Mouse (Mus musculus): ENCODE data around the gene Inhba. TPM values are rescaled to one million over a fixed set of nuclear protein-coding genes. Genes with fewer than 3 reads are reported as not detected.

Gene Inhba
- polyA plus RNA-seq, 1 experiment from 2014 or later, result 1.5 TPM

DNA sequence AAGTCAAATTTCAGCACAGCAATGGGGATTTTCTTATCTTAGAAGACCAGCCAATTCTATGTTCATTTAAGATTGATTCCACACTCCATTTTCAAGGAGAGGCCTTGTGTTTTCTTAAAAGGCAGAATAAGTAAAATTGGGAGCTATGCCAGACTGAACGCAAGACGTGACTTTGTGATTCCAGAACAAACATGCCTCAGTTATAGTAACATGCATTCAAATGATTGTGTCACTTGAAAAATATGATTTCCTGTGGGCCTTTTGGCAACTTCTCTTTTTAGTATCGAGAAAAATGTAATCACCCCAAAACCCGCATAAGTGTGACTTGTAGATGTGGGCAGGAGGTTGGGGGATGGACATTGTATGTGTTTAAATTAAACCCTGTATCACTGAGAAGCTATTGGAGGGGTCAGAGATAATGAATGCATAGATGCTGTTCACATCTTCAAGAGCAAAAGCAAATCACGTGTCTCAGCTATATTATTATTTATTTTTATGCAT lies 19.0 kb downstream of the Inhba start:
- H3K4me1 ChIP-seq (replicated peaks), result no peaks in the 10 kb centered on the region
- WGBS, result 80% methylated on average over 5 of the region's 5 CpGs
- no peaks in the 10 kb centered on the region for H3K36me3 ChIP-seq
- no peaks in the 10 kb centered on the region for H3K9me3 ChIP-seq
- ATAC-seq (ENCODE audit: low FRiP score, low read depth), result no peak
- no peak overlapping the region for H3K9ac ChIP-seq
- H3K4me2 ChIP-seq, result no peak overlapping the region
- H3K27ac ChIP-seq (replicated peaks), result no peak overlapping the region
- no peak overlapping the region for H3K4me3 ChIP-seq
- no peaks in the 10 kb centered on the region for H3K27me3 ChIP-seq

DNA sequence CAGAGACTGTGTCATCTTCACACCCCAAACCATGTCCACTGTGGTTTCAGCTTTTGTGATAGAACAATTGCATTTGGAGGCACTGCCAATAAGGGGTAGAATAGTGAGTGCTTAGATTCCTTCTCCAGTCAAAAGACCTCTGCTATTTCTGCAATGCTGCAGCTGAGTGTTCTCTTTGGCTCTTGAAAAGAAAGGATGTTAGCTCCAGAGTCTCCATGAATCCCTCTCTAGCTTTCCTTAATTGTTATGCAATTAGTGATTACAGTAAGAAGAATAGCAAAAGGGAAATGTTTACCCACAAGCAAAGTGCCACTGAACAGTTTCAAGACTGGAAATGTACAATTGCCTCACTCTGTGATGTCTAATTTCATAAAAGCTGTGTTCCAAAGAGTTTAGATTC lies 20.8 kb downstream of the Inhba start:
- no peak for ATAC-seq (ENCODE audit: low FRiP score, low read depth)
- no peak overlapping the region for H3K27ac ChIP-seq (replicated peaks)
- no peaks in the 10 kb centered on the region for H3K27me3 ChIP-seq
- H3K4me3 ChIP-seq, result no peak overlapping the region
- H3K4me2 ChIP-seq, result no peak overlapping the region
- H3K4me1 ChIP-seq (replicated peaks), result no peaks in the 10 kb centered on the region
- H3K9me3 ChIP-seq, result no peaks in the 10 kb centered on the region
- H3K36me3 ChIP-seq, result no peaks in the 10 kb centered on the region
- no peak overlapping the region for H3K9ac ChIP-seq

DNA sequence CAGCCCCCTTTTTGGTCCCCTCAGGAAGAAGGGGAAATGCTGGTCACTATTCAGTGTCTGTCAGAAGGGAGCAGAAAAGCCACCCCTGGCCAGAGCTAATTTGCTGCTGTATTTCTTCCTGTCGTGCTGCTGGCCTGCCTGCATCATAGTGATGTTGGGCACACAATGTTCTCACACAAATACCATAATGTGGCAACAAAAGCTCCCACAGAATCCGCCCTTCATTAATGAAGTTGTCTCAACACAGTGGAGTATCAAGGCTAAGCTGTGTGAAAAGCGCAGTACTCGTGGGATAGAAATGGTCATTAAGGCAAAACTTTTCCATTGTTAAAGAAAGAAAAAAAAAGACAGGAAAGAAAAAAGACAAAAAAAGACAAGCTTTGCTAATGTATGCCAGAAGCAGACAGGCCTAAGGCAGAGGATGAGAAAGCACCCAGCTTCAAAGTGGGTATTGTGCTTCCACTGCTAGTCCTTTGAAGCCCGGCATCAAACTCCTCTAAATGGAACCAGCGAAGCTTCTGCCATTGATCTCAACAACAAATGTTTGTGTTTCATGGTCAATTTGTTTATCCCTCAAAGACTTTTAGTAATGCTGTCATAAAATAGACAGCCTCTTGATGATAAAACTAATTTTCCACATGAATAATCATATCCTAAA lies 21.4 kb downstream of the Inhba start:
- Histone ChIP-seq H3K4me2 (no peak overlapping the region), H3K9ac (no peak overlapping the region), H3K36me3 (no peaks in the 10 kb centered on the region), H3K27me3 (no peaks in the 10 kb centered on the region), H3K27ac (replicated peaks) (no peak overlapping the region), H3K9me3 (no peaks in the 10 kb centered on the region), H3K4me1 (replicated peaks) (no peaks in the 10 kb centered on the region), H3K4me3 (no peak overlapping the region)
- ATAC-seq (ENCODE audit: low FRiP score, low read depth), result no peak
- WGBS, result 33% methylated on average over 6 of the region's 6 CpGs

GRCm38 (mm10) chr13:16069079-16069478 lies 57.4 kb downstream of the Inhba start:
- H3K4me1 ChIP-seq (replicated peaks), result no peaks in the 10 kb centered on the region
- no peak overlapping the region for H3K4me3 ChIP-seq
- 93% methylated on average over 2 of the region's 2 CpGs for WGBS
- no peak overlapping the region for H3K27ac ChIP-seq (replicated peaks)
- H3K9me3 ChIP-seq, result no peaks in the 10 kb centered on the region
- H3K9ac ChIP-seq, result no peak overlapping the region
- H3K36me3 ChIP-seq, result no peaks in the 10 kb centered on the region
- no peaks in the 10 kb centered on the region for H3K27me3 ChIP-seq
- ATAC-seq (ENCODE audit: low FRiP score, low read depth), result no peak
- no peak overlapping the region for H3K4me2 ChIP-seq

GRCm38 (mm10) chr13:16077276-16077675 lies 65.6 kb downstream of the Inhba start:
- WGBS, result 86% methylated on average over 5 of the region's 5 CpGs

GRCm38 (mm10) chr13:16078216-16078731 lies 66.6 kb downstream of the Inhba start:
- no peak overlapping the region for H3K4me3 ChIP-seq
- WGBS, result 79% methylated on average over 7 of the region's 7 CpGs
- no peaks in the 10 kb centered on the region for H3K27me3 ChIP-seq
- H3K9ac ChIP-seq, result no peak overlapping the region
- no peak overlapping the region for H3K4me2 ChIP-seq
- H3K9me3 ChIP-seq, result no peaks in the 10 kb centered on the region
- ATAC-seq (ENCODE audit: low FRiP score, low read depth), result no peak
- H3K36me3 ChIP-seq, result no peaks in the 10 kb centered on the region
- H3K27ac ChIP-seq (replicated peaks), result no peak overlapping the region
- no peaks in the 10 kb centered on the region for H3K4me1 ChIP-seq (replicated peaks)

More at GRCm38 (mm10) chr13:16077276-16077675, 65.6 kb downstream of the Inhba start:
- Histone ChIP-seq H3K36me3 (no peaks in the 10 kb centered on the region), H3K4me2 (no peak overlapping the region), H3K4me1 (replicated peaks) (no peaks in the 10 kb centered on the region), H3K27ac (replicated peaks) (no peak overlapping the region), H3K4me3 (no peak overlapping the region), H3K9ac (no peak overlapping the region), H3K9me3 (no peaks in the 10 kb centered on the region), H3K27me3 (no peaks in the 10 kb centered on the region)
- ATAC-seq (ENCODE audit: low FRiP score, low read depth), result no peak

GRCm38 (mm10) chr13:16080205-16080604 lies 68.6 kb downstream of the Inhba start:
- no peak for ATAC-seq (ENCODE audit: low FRiP score, low read depth)
- 70% methylated on average over 2 of the region's 2 CpGs for WGBS

More at GRCm38 (mm10) chr13:16080205-16080604, 68.6 kb downstream of the Inhba start:
- no peak overlapping the region for H3K9ac ChIP-seq
- no peaks in the 10 kb centered on the region for H3K27me3 ChIP-seq
- H3K27ac ChIP-seq (replicated peaks), result no peak overlapping the region
- no peaks in the 10 kb centered on the region for H3K4me1 ChIP-seq (replicated peaks)
- no peak overlapping the region for H3K4me2 ChIP-seq
- H3K4me3 ChIP-seq, result no peak overlapping the region
- H3K9me3 ChIP-seq, result no peaks in the 10 kb centered on the region
- H3K36me3 ChIP-seq, result no peaks in the 10 kb centered on the region
